Mouse (Mus musculus) intestine, postnatal 0 days (tissue): ENCODE measurements at regions not wholly inside any gene's neighbourhood (a gene's known extent, or its start where the extent isn't known, plus 50 kb on each side); places are given as distances from the start of the nearest gene placed in this dataset.
A peak's percentile ranks its signal among the peaks of the same experiment; 100 is the strongest.

Experiments
- ATAC-seq: fragments of 200-750 bp; cut with Nextera tagmentation; 2 replicates; pipeline ENCODE4 v1.8.0; 2017; ENCODE audit warnings: mild to moderate bottlenecking, moderate TSS enrichment, moderate library complexity
- H3K27ac ChIP-seq: fragments of 300-500 bp; sonication (generic); 2 replicates; pipeline ENCODE4 v1.5.1; 2014; ENCODE audit warnings: mild to moderate bottlenecking, low read depth, low read length, moderate library complexity
- H3K27me3 ChIP-seq: fragments of 300-500 bp; sonication (generic); replicated peaks from 2 replicates; pipeline ENCODE4 v1.6.1; 2014; ENCODE audit warnings: low read length, mixed read lengths; ENCODE audit not compliant: control insufficient read depth, insufficient read depth
- H3K36me3 ChIP-seq: fragments of 300-500 bp; sonication (generic); 2 replicates; pipeline ENCODE4 v1.6.1; 2014; ENCODE audit warnings: mild to moderate bottlenecking, moderate library complexity; ENCODE audit not compliant: control insufficient read depth, insufficient read depth
- H3K4me1 ChIP-seq: fragments of 300-500 bp; sonication (generic); replicated peaks from 2 replicates; pipeline ENCODE4 v1.6.1; 2014; ENCODE audit warnings: antibody characterized with exemption, low read length, mixed read lengths; ENCODE audit not compliant: control insufficient read depth, insufficient read depth
- H3K4me2 ChIP-seq: fragments of 300-500 bp; sonication (generic); replicated peaks from 2 replicates; pipeline ENCODE4 v1.6.1; 2014; ENCODE audit warnings: low read depth, mild to moderate bottlenecking, moderate library complexity
- H3K4me3 ChIP-seq: fragments of 300-500 bp; sonication (generic); 2 replicates; pipeline ENCODE4 v1.5.1; 2014; ENCODE audit warnings: low read depth, low read length
- H3K9ac ChIP-seq: fragments of 300-500 bp; sonication (generic); 2 replicates; pipeline ENCODE4 v1.6.1; 2014; ENCODE audit warnings: mild to moderate bottlenecking, low read depth, low read length
- H3K9me3 ChIP-seq: fragments of 300-500 bp; sonication (generic); 2 replicates; pipeline ENCODE4 v1.6.1; 2016; ENCODE audit warnings: mixed run types; ENCODE audit not compliant: control insufficient read depth
- CTCF ChIP-seq: sonication (generic); IDR thresholded peaks from 2 replicates; pipeline ENCODE4 v1.5.1; 2016; ENCODE audit warnings: low read depth, mild to moderate bottlenecking, control low read depth, antibody characterized with exemption, moderate library complexity
- WGBS: fragments of 180-500 bp; shearing (Covaris S2); extraction: QIAGEN DNeasy Blood & Tissue Kit; methylation state at CpG from one replicate; pipeline ENCODE4 v1.1.7; 2014; 5-methylcytosine and 5-hydroxymethylcytosine counted together

- no peak for ATAC-seq
- 70% methylated on average over 10 of the region's 10 CpGs for WGBS
- Histone ChIP-seq H3K4me1 (no peaks in the 10 kb centered on the region), H3K9ac (no peak overlapping the region), H3K36me3 (no peaks in the 10 kb centered on the region), H3K4me3 (no peak overlapping the region), H3K4me2 (no peak overlapping the region), H3K27me3 (no peaks in the 10 kb centered on the region), H3K9me3 (no peaks in the 10 kb centered on the region), H3K27ac (no peak overlapping the region)
- TF ChIP-seq CTCF: no peak
Observed at GRCm38 (mm10) chr8:126721621-126722020, 127.8 kb upstream of the Irf2bp2 start.

GRCm38 (mm10) chr8:126720473-126721145 lies 126.8 kb upstream of the Irf2bp2 start:
- H3K9me3 ChIP-seq: no peaks in the 10 kb centered on the region
- no peak overlapping the region for H3K9ac ChIP-seq
- peak; percentile 40 for ATAC-seq
- no peak overlapping the region for H3K4me2 ChIP-seq
- WGBS: 77% methylated on average over 4 of the region's 4 CpGs
- no peak overlapping the region; the same call in 1 of the 2 replicates for H3K27ac ChIP-seq
- no peak overlapping the region for H3K4me3 ChIP-seq
- H3K4me1 ChIP-seq: no peaks in the 10 kb centered on the region
- H3K27me3 ChIP-seq: no peaks in the 10 kb centered on the region
- H3K36me3 ChIP-seq: no peaks in the 10 kb centered on the region
- no peak for TF ChIP-seq CTCF

- TF ChIP-seq CTCF: no peak
Observed at GRCm38 (mm10) chr8:126719748-126720147, 126.0 kb upstream of the Irf2bp2 start.

GRCm38 (mm10) chr8:126717652-126718155 lies 123.9 kb upstream of the Irf2bp2 start:
- no peak overlapping the region for H3K4me2 ChIP-seq
- H3K27ac ChIP-seq: no peak overlapping the region
- 84% methylated on average over 2 of the region's 2 CpGs for WGBS
- no peaks in the 10 kb centered on the region; the same call in 1 of the 2 replicates for H3K4me1 ChIP-seq
- H3K9ac ChIP-seq: no peak overlapping the region
- ATAC-seq: no peak
- no peaks in the 10 kb centered on the region for H3K36me3 ChIP-seq
- H3K4me3 ChIP-seq: no peak overlapping the region
- no peaks in the 10 kb centered on the region for H3K9me3 ChIP-seq
- no peaks in the 10 kb centered on the region for H3K27me3 ChIP-seq
- no peak for TF ChIP-seq CTCF

More at GRCm38 (mm10) chr8:126719748-126720147, 126.0 kb upstream of the Irf2bp2 start:
- H3K4me3 ChIP-seq: no peak overlapping the region
- WGBS: 61% methylated on average over 2 of the region's 2 CpGs
- no peak overlapping the region for H3K4me2 ChIP-seq
- H3K27ac ChIP-seq: no peak overlapping the region
- no peaks in the 10 kb centered on the region for H3K9me3 ChIP-seq
- H3K27me3 ChIP-seq: no peaks in the 10 kb centered on the region
- H3K9ac ChIP-seq: no peak overlapping the region
- no peaks in the 10 kb centered on the region for H3K36me3 ChIP-seq
- ATAC-seq: no peak
- H3K4me1 ChIP-seq: no peaks in the 10 kb centered on the region

- WGBS: 97% methylated on average over 1 of the region's 1 CpGs
- H3K27ac ChIP-seq: no peak overlapping the region
- no peak for TF ChIP-seq CTCF
- no peak overlapping the region for H3K9ac ChIP-seq
- H3K9me3 ChIP-seq: no peaks in the 10 kb centered on the region
- H3K27me3 ChIP-seq: no peaks in the 10 kb centered on the region
- no peaks in the 10 kb centered on the region for H3K36me3 ChIP-seq
- no peak overlapping the region for H3K4me2 ChIP-seq
- no peak for ATAC-seq
- no peak overlapping the region for H3K4me3 ChIP-seq
- no peaks in the 10 kb centered on the region; the same call in 1 of the 2 replicates for H3K4me1 ChIP-seq
Observed at GRCm38 (mm10) chr8:126715666-126716065, 121.9 kb upstream of the Irf2bp2 start.

- H3K9me3 ChIP-seq: no peaks in the 10 kb centered on the region
- no peak overlapping the region for H3K27ac ChIP-seq
- WGBS: 54% methylated on average over 8 of the region's 8 CpGs
- H3K9ac ChIP-seq: no peak overlapping the region
- no peaks in the 10 kb centered on the region; the same call in 1 of the 2 replicates for H3K4me1 ChIP-seq
- no peaks in the 10 kb centered on the region for H3K36me3 ChIP-seq
- H3K4me2 ChIP-seq: no peak overlapping the region
- no peak for ATAC-seq
- no peak overlapping the region for H3K4me3 ChIP-seq
- H3K27me3 ChIP-seq: no peaks in the 10 kb centered on the region
- no peak for TF ChIP-seq CTCF
Observed at GRCm38 (mm10) chr8:126713602-126714145, 119.9 kb upstream of the Irf2bp2 start.
